Mouse (Mus musculus): Measurements from ENCODE around the gene Pabpc1l.

Pabpc1l gene

GRCm38 (mm10) chr2:164025150-164025549 lies at the start of gene Pabpc1l:
Gene Pabpc1l (plus strand): TSS chr2:164025450.
- DNase-seq (ENCODE audit: low read depth): no peak

GRCm38 (mm10) chr2:163976448-163976847 lies 48.8 kb upstream of the Pabpc1l start:
- no peak for DNase-seq (ENCODE audit: low read depth)

- DNase-seq (ENCODE audit: low read depth): no peak
Measured at GRCm38 (mm10) chr2:163987233-163987632, 38.0 kb upstream of the Pabpc1l start.

- no peak for DNase-seq (ENCODE audit: low read depth)
Measured at GRCm38 (mm10) chr2:163992871-163993270, 32.4 kb upstream of the Pabpc1l start.

- DNase-seq (ENCODE audit: low read depth): no peak
Measured at GRCm38 (mm10) chr2:163994654-163994976, 30.6 kb upstream of the Pabpc1l start, which contains the start of gene Ywhab. Gene Ywhab (plus strand): TSS chr2:163994960.

- DNase-seq (ENCODE audit: low read depth): peak; percentile 97
Measured at GRCm38 (mm10) chr2:163994977-163995862, 30.0 kb upstream of the Pabpc1l start.

GRCm38 (mm10) chr2:163996275-163996674 lies 29.0 kb upstream of the Pabpc1l start:
- no peak for DNase-seq (ENCODE audit: low read depth)

- no peak for DNase-seq (ENCODE audit: low read depth)
Measured at GRCm38 (mm10) chr2:163996899-163997298, 28.4 kb upstream of the Pabpc1l start.

GRCm38 (mm10) chr2:163998981-163999380 lies 26.3 kb upstream of the Pabpc1l start:
- no peak for DNase-seq (ENCODE audit: low read depth)

GRCm38 (mm10) chr2:164002637-164003036 lies 22.6 kb upstream of the Pabpc1l start:
- no peak for DNase-seq (ENCODE audit: low read depth)

- DNase-seq (ENCODE audit: low read depth): no peak
Measured at GRCm38 (mm10) chr2:164004503-164004902, 20.7 kb upstream of the Pabpc1l start.

- no peak for DNase-seq (ENCODE audit: low read depth)
Measured at GRCm38 (mm10) chr2:164006932-164007331, 18.3 kb upstream of the Pabpc1l start.

- no peak for DNase-seq (ENCODE audit: low read depth)
Measured at GRCm38 (mm10) chr2:164007547-164007946, 17.7 kb upstream of the Pabpc1l start.

GRCm38 (mm10) chr2:164007987-164008545 lies 17.2 kb upstream of the Pabpc1l start:
- DNase-seq (ENCODE audit: low read depth): no peak

GRCm38 (mm10) chr2:164009227-164009626 lies 16.0 kb upstream of the Pabpc1l start:
- peak; percentile 42 for DNase-seq (ENCODE audit: low read depth)

GRCm38 (mm10) chr2:164010496-164010895 lies 14.8 kb upstream of the Pabpc1l start:
- no peak for DNase-seq (ENCODE audit: low read depth)

GRCm38 (mm10) chr2:164010944-164011343 lies 14.3 kb upstream of the Pabpc1l start:
- no peak for DNase-seq (ENCODE audit: low read depth)

GRCm38 (mm10) chr2:164015304-164015703 lies 9.9 kb upstream of the Pabpc1l start:
- no peak for DNase-seq (ENCODE audit: low read depth)

- DNase-seq (ENCODE audit: low read depth): no peak
Measured at GRCm38 (mm10) chr2:164018910-164019309, 6.3 kb upstream of the Pabpc1l start.

GRCm38 (mm10) chr2:164019943-164020342 lies 5.3 kb upstream of the Pabpc1l start:
- no peak for DNase-seq (ENCODE audit: low read depth)

GRCm38 (mm10) chr2:164022104-164022503 lies 3.1 kb upstream of the Pabpc1l start:
- no peak for DNase-seq (ENCODE audit: low read depth)

GRCm38 (mm10) chr2:164031147-164031546 lies 5.9 kb downstream of the Pabpc1l start:
- no peak for DNase-seq (ENCODE audit: low read depth)

GRCm38 (mm10) chr2:164032973-164033372 lies 7.7 kb downstream of the Pabpc1l start:
- no peak for DNase-seq (ENCODE audit: low read depth)

Data from NIH3T3 (cell line).